Mouse (Mus musculus) thymus, adult 2 months (tissue): ENCODE measurements around the gene A630001G21Rik.

Source experiments
- CTCF ChIP-seq: fragments of 200-500 bp; IDR thresholded peaks from 2 replicates; pipeline ENCODE4 v1.5.1; 2012; ENCODE audit warnings: mild to moderate bottlenecking, control low read depth, low read length, moderate library complexity, borderline replicate concordance; ENCODE audit not compliant: control insufficient read depth, poor library complexity, insufficient read depth; ENCODE audit errors: extremely low read depth
- POLR2A ChIP-seq: fragments of 200-500 bp; IDR thresholded peaks from 2 replicates; pipeline ENCODE4 v1.6.1; 2012; ENCODE audit warnings: mild to moderate bottlenecking, low read length, control low read depth, moderate library complexity; ENCODE audit not compliant: control insufficient read depth, poor library complexity, insufficient read depth; ENCODE audit errors: extremely low read depth

DNA sequence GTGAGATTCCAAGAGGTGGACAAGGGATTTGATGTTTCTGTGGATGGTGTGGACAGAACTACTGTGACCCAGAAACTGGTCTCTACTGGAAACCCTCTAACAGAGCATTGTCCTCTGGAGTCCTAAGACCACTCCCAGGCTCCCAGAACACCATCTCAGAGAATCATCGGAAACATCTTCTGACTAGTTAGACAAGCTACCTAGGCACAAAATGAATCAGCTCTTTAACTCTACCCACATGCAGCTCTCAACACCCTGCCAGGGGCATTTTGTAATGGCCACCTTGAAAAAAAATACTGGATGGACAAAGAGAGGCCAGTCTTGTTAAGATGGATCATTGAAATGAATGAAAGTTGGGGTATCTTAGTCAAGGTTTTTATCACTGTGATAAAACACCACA is 72.9 kb downstream of the A630001G21Rik start:
- no peak for TF ChIP-seq POLR2A
- no peak for TF ChIP-seq CTCF
